Mouse (Mus musculus) embryo, embryonic 11.5 days (tissue): ENCODE measurements around the gene Ppp4r3a.
A peak's percentile ranks its signal among the peaks of the same experiment; 100 is the strongest.
"Not testable (repeated sequence)": the region's sequence is repeated elsewhere in the genome, so short reads cannot be mapped to it uniquely, and the experiment has no call there.

Source experiments
- DNase-seq: peaks from one replicate; pipeline ENCODE4 v3.0.0-alpha.2; 2012; ENCODE audit warnings: low read depth, low spot score

Gene Ppp4r3a

GRCm38 (mm10) chr12:101028954-101029731 lies 54.4 kb downstream of the Ppp4r3a start, which contains the start of gene Ccdc88c:
TSS of gene Ccdc88c (minus strand) at chr12:101029056.
- peak; percentile 71 for DNase-seq

- DNase-seq = no peak
Observed at GRCm38 (mm10) chr12:101028247-101028953, 55.1 kb downstream of the Ppp4r3a start.

- DNase-seq = no peak
Observed at GRCm38 (mm10) chr12:101027451-101028246, 55.9 kb downstream of the Ppp4r3a start.

- DNase-seq = no peak
Observed at GRCm38 (mm10) chr12:101026946-101027345, 56.6 kb downstream of the Ppp4r3a start.

- DNase-seq = no peak
Observed at GRCm38 (mm10) chr12:101026518-101026917, 57.0 kb downstream of the Ppp4r3a start.

GRCm38 (mm10) chr12:101026025-101026424 lies 57.5 kb downstream of the Ppp4r3a start:
- DNase-seq = no peak

- no peak for DNase-seq
Observed at GRCm38 (mm10) chr12:101025379-101025778, 58.1 kb downstream of the Ppp4r3a start.

- DNase-seq = no peak
Observed at GRCm38 (mm10) chr12:101024824-101025223, 58.7 kb downstream of the Ppp4r3a start.

GRCm38 (mm10) chr12:101023143-101023542 lies 60.4 kb downstream of the Ppp4r3a start:
- no peak for DNase-seq

GRCm38 (mm10) chr12:101022353-101022752 lies 61.1 kb downstream of the Ppp4r3a start:
- no peak for DNase-seq

- DNase-seq = no peak
Observed at GRCm38 (mm10) chr12:101021484-101022226, 61.8 kb downstream of the Ppp4r3a start.

GRCm38 (mm10) chr12:101020210-101021015 lies 63.1 kb downstream of the Ppp4r3a start:
- DNase-seq = no peak

- no peak for DNase-seq
Observed at GRCm38 (mm10) chr12:101019443-101019842, 64.1 kb downstream of the Ppp4r3a start.

GRCm38 (mm10) chr12:101019031-101019430 lies 64.5 kb downstream of the Ppp4r3a start:
- DNase-seq = no peak

- no peak for DNase-seq
Observed at GRCm38 (mm10) chr12:101017971-101018371, 65.5 kb downstream of the Ppp4r3a start.

GRCm38 (mm10) chr12:101016412-101016928 lies 67.0 kb downstream of the Ppp4r3a start:
- no peak for DNase-seq

GRCm38 (mm10) chr12:101015926-101016325 lies 67.6 kb downstream of the Ppp4r3a start:
- no peak for DNase-seq

GRCm38 (mm10) chr12:101015165-101015560 lies 68.3 kb downstream of the Ppp4r3a start:
- DNase-seq = no peak

- DNase-seq = no peak
Observed at GRCm38 (mm10) chr12:101014549-101015164, 68.8 kb downstream of the Ppp4r3a start.

GRCm38 (mm10) chr12:101013668-101014067 lies 69.8 kb downstream of the Ppp4r3a start:
- DNase-seq = not testable (repeated sequence)
